Mouse (Mus musculus): ENCODE measurements at regions not wholly inside any gene's neighbourhood (a gene's known extent, or its start where the extent isn't known, plus 50 kb on each side); places are given as distances from the start of the nearest gene placed in this dataset.

DNA sequence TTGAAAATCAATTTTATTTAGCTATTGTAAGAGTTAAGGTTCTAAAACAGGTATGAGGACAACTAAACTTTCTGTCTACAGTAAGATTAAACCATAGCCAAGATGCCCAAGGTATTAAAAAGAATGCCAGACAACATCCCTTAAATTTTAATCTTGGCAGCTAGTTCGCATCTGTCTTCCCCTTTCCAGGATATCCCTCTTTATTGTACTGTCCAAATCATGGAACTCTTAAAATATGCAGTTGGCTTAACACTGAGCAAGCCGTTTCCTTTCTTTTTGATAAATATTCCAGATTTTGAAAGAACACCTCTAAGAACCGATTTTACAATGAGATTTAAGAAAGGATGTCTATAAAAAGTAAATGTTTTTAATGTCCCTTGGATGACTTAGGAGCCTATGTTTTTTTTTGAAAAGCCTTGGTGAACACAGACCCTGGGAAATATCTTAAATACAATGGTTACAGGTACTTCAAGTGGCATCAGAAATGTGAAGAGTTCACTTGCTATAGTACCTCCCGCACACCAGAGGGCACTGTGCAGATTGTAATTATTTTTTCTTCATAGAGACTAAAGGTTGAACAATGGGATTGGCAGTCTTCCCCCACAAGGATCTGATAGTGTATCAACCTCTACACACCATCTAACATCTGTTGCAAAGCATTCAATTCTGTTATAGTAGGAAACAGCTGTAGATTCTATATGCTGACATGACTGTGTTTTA is 237.5 kb upstream of the Gm12728 start:
- no peak for DNase-seq (ENCODE audit: low read depth in 2 of 2, low spot score in 2 of 2)

DNA sequence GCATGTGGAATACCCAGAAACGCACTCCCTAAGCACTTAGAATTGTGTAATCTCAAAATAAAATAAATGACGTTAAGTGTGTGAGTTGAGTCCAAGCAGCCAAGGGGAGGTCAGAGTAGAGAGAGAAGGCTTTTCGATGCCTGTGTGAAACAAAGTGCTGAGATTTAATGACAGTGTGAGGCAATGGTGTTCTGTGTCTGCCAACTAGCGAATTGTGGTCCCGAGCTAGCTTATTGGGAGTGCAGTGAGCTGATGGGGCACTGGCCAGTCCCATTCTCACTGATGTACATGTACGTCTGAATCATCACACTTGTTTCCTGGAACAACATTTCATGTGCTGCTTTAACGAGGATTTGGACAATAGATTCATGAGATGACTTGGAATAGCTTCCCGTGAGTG is 234.7 kb upstream of the Gm12728 start:
- no peak for DNase-seq (ENCODE audit: low read depth in 2 of 2, low spot score in 2 of 2)

- DNase-seq (ENCODE audit: low read depth in 2 of 2, low spot score in 2 of 2): no peak
Measured at GRCm38 (mm10) chr4:105555941-105556340, 233.7 kb upstream of the Gm12728 start.

- no peak for DNase-seq (ENCODE audit: low read depth in 2 of 2, low spot score in 2 of 2)
Measured at GRCm38 (mm10) chr4:105557396-105557795, 232.3 kb upstream of the Gm12728 start.

DNA sequence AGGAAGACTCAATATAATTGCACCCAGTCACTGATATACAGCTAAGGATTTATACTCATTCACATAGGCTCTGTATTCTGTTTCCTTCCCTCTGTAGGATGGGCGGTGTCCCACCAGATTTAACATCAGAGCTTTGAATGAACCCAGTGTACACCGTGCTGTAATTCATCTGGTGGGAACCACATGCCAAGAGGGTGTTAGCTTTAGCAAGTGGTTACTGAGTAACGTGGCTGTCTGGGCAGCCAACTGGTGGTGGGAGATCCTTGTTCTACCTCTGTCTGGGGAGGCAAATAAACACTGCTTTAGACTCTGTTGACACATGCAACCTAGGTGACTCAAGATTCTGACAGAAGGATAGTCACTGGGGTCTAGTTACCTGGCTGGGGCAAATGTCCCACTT is 229.6 kb upstream of the Gm12728 start:
- no peak for DNase-seq (ENCODE audit: low read depth in 2 of 2, low spot score in 2 of 2)

GRCm38 (mm10) chr4:105560781-105561180 is 228.9 kb upstream of the Gm12728 start:
- no peak for DNase-seq (ENCODE audit: low read depth in 2 of 2, low spot score in 2 of 2)

GRCm38 (mm10) chr4:105561611-105562010 is 228.1 kb upstream of the Gm12728 start:
- no peak for DNase-seq (ENCODE audit: low read depth in 2 of 2, low spot score in 2 of 2)

GRCm38 (mm10) chr4:105565796-105566195 is 223.9 kb upstream of the Gm12728 start:
- DNase-seq (ENCODE audit: low read depth in 2 of 2, low spot score in 2 of 2): no peak

GRCm38 (mm10) chr4:105566513-105567457 is 222.9 kb upstream of the Gm12728 start:
- no peak for DNase-seq (ENCODE audit: low read depth in 2 of 2, low spot score in 2 of 2)

- no peak for DNase-seq (ENCODE audit: low read depth in 2 of 2, low spot score in 2 of 2)
Measured at GRCm38 (mm10) chr4:105569671-105570070, 220.0 kb upstream of the Gm12728 start.

- DNase-seq (ENCODE audit: low read depth in 2 of 2, low spot score in 2 of 2): no peak
Measured at GRCm38 (mm10) chr4:105575550-105575949, 214.1 kb upstream of the Gm12728 start.

GRCm38 (mm10) chr4:105580987-105581386 is 208.7 kb upstream of the Gm12728 start:
- DNase-seq (ENCODE audit: low read depth in 2 of 2, low spot score in 2 of 2): no peak

DNA sequence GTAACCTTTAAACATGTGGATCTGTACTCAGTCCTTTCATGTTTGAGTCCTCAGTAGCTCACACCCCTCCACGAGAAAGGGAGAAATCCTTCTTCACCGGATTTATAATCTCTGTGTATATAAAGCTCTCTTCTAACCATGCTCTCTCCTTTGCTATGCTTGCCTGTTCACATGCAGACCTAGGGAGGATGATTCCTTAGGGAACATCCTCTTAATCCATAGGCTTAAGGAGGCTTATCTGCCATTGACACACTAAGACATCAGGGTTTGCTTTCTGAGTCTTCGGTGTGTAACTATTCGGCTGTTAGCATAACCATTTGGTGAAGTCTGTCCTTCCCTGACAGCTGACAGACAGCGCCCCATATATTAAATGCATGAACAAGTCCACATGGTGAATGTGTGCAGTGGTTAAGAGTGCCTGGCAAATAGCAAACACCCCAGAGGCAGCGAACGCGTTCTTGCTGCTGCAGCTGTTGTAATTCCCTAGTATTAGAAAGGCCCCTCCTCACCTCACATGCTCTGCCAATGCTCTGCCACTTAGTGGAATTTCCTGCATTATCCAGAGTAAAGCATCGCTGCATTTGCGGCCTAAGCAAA is 205.2 kb upstream of the Gm12728 start:
- DNase-seq (ENCODE audit: low read depth in 2 of 2, low spot score in 2 of 2): no peak

DNA sequence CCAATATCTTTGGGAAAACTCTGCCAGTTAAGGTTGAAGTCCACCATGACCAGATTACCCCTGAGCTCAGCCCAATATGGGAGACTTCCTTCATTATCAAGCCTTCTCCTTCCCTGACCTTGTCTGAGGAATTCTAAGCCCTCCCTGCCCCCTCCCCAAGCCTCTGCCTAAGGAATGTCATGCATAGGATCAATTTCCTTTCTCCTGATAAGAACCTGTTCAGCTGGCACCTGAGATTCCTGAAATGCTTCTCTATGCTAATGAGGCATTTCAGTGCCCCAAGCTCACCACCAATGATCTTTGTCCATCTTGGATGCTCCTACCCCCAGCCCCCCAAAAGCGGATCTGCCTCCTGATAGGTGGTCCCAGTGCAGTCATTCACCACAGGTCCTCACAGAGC is 186.0 kb upstream of the Gm12728 start:
- DNase-seq (ENCODE audit: low read depth in 2 of 2, low spot score in 2 of 2): no peak

DNA sequence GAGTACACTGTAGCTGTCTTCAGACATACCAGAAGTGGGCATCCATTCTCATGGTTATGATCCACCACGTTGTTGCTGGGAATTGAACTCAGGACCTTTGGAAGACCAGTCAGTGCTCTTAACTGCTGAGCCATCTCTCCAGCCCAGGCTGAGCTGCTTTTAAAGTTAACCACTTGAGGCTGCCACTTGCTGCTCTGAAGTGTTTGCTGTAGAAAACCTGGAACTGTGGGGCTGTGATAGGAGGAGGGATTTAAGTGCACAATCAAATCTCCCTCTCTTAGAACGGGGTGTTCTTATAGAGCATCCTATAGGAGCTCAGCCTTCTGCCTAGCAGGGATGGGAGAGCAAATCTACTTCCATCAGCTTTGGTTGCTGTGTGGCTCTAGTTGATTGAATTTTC is 185.1 kb upstream of the Gm12728 start:
- no peak for DNase-seq (ENCODE audit: low read depth in 2 of 2, low spot score in 2 of 2)

- DNase-seq (ENCODE audit: low read depth in 2 of 2, low spot score in 2 of 2): no peak
Measured at GRCm38 (mm10) chr4:105606731-105607130, 182.9 kb upstream of the Gm12728 start.

GRCm38 (mm10) chr4:105610917-105611316 is 178.8 kb upstream of the Gm12728 start:
- no peak for DNase-seq (ENCODE audit: low read depth in 2 of 2, low spot score in 2 of 2)

GRCm38 (mm10) chr4:105614390-105614789 is 175.3 kb upstream of the Gm12728 start:
- DNase-seq (ENCODE audit: low read depth in 2 of 2, low spot score in 2 of 2): no peak

- no peak for DNase-seq (ENCODE audit: low read depth in 2 of 2, low spot score in 2 of 2)
Measured at GRCm38 (mm10) chr4:105626371-105627320, 163.0 kb upstream of the Gm12728 start.

DNA sequence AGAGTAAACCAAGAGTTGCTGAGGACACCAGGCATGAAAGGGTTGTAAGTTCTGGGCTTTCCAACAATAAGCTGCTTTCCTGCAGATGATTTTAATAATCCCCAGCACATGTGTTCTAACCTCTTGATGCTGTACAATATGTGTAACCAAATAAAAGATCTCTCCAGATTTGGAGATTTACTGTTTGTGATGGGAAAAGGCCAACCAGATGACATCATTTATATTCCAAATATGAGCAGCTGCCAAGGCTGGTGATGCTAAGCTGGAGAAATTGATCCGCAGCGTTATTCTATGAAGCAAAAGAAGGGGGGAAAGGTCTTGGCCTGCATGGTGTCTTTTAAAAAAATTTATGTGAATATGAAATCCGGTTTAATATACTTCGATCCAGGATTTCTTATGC is 160.1 kb upstream of the Gm12728 start:
- DNase-seq (ENCODE audit: low read depth in 2 of 2, low spot score in 2 of 2): no peak
